Mouse (Mus musculus): Measurements from ENCODE around the gene Ttc22. TPM values are rescaled to one million over a fixed set of nuclear protein-coding genes. Genes with fewer than 3 reads are reported as not detected.

Gene Ttc22
- total RNA-seq, 2 experiments from 2014 or later: not detected

GRCm38 (mm10) chr4:106622712-106623111 lies 480 bp downstream of the Ttc22 start:
- no peak for TF ChIP-seq CTCF (IDR thresholded peaks at IDR 0.05)
- intact Hi-C loops (cut with DNase I): no loop called here
- DNase-seq: no peak
- H3K27ac ChIP-seq: no peak overlapping the region
- no peak overlapping the region for H3K4me3 ChIP-seq

GRCm38 (mm10) chr4:106624271-106624670 lies 2.0 kb downstream of the Ttc22 start:
- Histone ChIP-seq H3K4me3 (no peak overlapping the region), H3K27ac (no peak overlapping the region)
- intact Hi-C loops (cut with DNase I): no loop called here
- TF ChIP-seq CTCF (IDR thresholded peaks at IDR 0.05): no peak
- no peak for DNase-seq

- no peak for TF ChIP-seq CTCF (IDR thresholded peaks at IDR 0.05)
- DNase-seq: no peak
- no peak overlapping the region for H3K27ac ChIP-seq
- no peak overlapping the region for H3K4me3 ChIP-seq
- intact Hi-C loops (cut with DNase I): loop anchor here (5.0 kb wide), 1 partner anchor 539 kb away; no protein-coding TSS in a partner anchor
Observed at GRCm38 (mm10) chr4:106627809-106628208, 5.6 kb downstream of the Ttc22 start.

GRCm38 (mm10) chr4:106628650-106629360 lies 6.6 kb downstream of the Ttc22 start:
- no peak for DNase-seq
- Histone ChIP-seq H3K4me3 (no peak overlapping the region), H3K27ac (no peak overlapping the region)
- TF ChIP-seq CTCF (IDR thresholded peaks at IDR 0.05): no peak
- intact Hi-C loops (cut with DNase I): loop anchor here (5.0 kb wide), 1 partner anchor 538 kb away; no protein-coding TSS in a partner anchor

GRCm38 (mm10) chr4:106629374-106629773 lies 7.1 kb downstream of the Ttc22 start:
- DNase-seq: no peak
- intact Hi-C loops (cut with DNase I): loop anchor here (5.0 kb wide), 1 partner anchor 538 kb away; no protein-coding TSS in a partner anchor
- Histone ChIP-seq H3K4me3 (no peak overlapping the region), H3K27ac (no peak overlapping the region)
- TF ChIP-seq CTCF (IDR thresholded peaks at IDR 0.05): no peak

GRCm38 (mm10) chr4:106630333-106631220 lies 8.3 kb downstream of the Ttc22 start:
- H3K27ac ChIP-seq: no peak overlapping the region
- intact Hi-C loops (cut with DNase I): loop anchor here (1.0 to 5.0 kb wide), 2 partner anchors 37 to 78 kb away; no protein-coding TSS in a partner anchor
- TF ChIP-seq CTCF (IDR thresholded peaks at IDR 0.05): peak; percentile 94
- peak; percentile 62 for DNase-seq
- no peak overlapping the region for H3K4me3 ChIP-seq

GRCm38 (mm10) chr4:106632313-106632712 lies 10.1 kb downstream of the Ttc22 start:
- Histone ChIP-seq H3K4me3 (no peak overlapping the region), H3K27ac (no peak overlapping the region)
- intact Hi-C loops (cut with DNase I): loop anchor here (5.0 kb wide), 1 partner anchor 35 kb away; no protein-coding TSS in a partner anchor
- TF ChIP-seq CTCF (IDR thresholded peaks at IDR 0.05): no peak
- DNase-seq: no peak

- no peak overlapping the region for H3K4me3 ChIP-seq
- intact Hi-C loops (cut with DNase I): loop anchor here (5.0 kb wide), 1 partner anchor 34 kb away; no protein-coding TSS in a partner anchor
- DNase-seq: no peak
- no peak overlapping the region for H3K27ac ChIP-seq
- no peak for TF ChIP-seq CTCF (IDR thresholded peaks at IDR 0.05)
Observed at GRCm38 (mm10) chr4:106633281-106634085, 11.3 kb downstream of the Ttc22 start.

GRCm38 (mm10) chr4:106634086-106634479 lies 11.9 kb downstream of the Ttc22 start:
- no peak for TF ChIP-seq CTCF (IDR thresholded peaks at IDR 0.05)
- no peak for DNase-seq
- Histone ChIP-seq H3K4me3 (no peak overlapping the region), H3K27ac (no peak overlapping the region)
- intact Hi-C loops (cut with DNase I): loop anchor here (5.0 kb wide), 1 partner anchor 33 kb away; no protein-coding TSS in a partner anchor

- no peak for TF ChIP-seq CTCF (IDR thresholded peaks at IDR 0.05)
Observed at GRCm38 (mm10) chr4:106643483-106644217, 21.4 kb downstream of the Ttc22 start.

GRCm38 (mm10) chr4:106644218-106644610 lies 22.0 kb downstream of the Ttc22 start:
- intact Hi-C loops (cut with DNase I): no loop called here
- Histone ChIP-seq H3K27ac (peak overlapping the region; percentile 77), H3K4me3 (no peak overlapping the region)
- peak; percentile 80 for DNase-seq
- TF ChIP-seq CTCF (IDR thresholded peaks at IDR 0.05): no peak

More at GRCm38 (mm10) chr4:106643483-106644217, 21.4 kb downstream of the Ttc22 start:
- intact Hi-C loops (cut with DNase I): no loop called here
- H3K4me3 ChIP-seq: no peak overlapping the region
- no peak for DNase-seq
- H3K27ac ChIP-seq: peak overlapping the region; percentile 77
